Mouse (Mus musculus): ENCODE data around the gene Ccdc102a.

DNA sequence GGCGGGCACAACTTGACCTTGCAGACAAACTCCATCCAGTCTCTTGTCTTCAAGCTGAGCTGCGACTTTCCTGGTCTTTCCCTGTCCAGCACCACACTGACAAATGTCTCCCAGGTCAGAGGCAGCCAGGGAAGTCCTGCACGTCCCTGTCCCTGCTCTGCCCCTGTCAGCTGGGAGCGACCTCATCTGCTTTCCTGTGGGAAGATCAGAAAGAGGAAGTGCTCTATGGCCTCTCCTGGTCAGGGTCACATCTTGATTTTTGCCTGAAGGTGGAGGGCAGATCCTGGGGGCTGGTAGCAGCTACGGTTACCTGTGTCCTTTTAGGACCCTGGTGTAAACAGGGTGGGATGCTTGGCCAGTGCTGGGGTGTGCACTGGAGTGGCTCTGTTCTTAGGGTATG lies 16.0 kb upstream of the Ccdc102a start:
- TF ChIP-seq CTCF (IDR thresholded peaks at IDR 0.05; ENCODE audit: control insufficient read depth, insufficient read depth, low read length), result no peak
- no peak for TF ChIP-seq POLR2A (IDR thresholded peaks at IDR 0.05; ENCODE audit: borderline replicate concordance, control insufficient read depth, low read depth, low read length)
